Mouse (Mus musculus): ENCODE data around the gene Nr2c2.

DNA sequence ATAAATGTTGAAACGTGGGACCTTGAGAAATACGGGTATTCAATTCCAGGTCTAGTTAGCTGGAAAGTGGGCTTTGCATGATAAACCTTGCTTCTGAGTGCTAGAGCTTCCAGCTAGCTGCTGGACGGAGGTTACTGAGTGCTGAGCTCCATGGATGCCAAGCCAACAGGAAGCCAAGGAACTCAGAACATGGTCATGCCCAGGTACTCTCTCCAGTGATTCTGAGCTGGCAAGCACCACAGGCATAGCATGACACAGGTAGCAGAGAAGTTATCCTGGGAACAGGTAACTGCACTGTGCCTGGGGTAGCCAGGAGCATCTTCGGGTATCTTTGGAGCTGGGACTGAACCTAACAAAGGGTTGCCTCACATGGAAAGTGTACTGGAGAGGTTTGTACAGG lies 8.4 kb upstream of the Nr2c2 start:
- TF ChIP-seq CTCF (IDR thresholded peaks at IDR 0.05; ENCODE audit: control insufficient read depth, insufficient read depth, insufficient read length) = no peak
- no peak for TF ChIP-seq MYOD1 (IDR thresholded peaks at IDR 0.05; ENCODE audit: control insufficient read depth, insufficient read length, low read depth)
- no peak for TF ChIP-seq MAX (IDR thresholded peaks at IDR 0.05)
- TF ChIP-seq USF1 (IDR thresholded peaks at IDR 0.05; ENCODE audit: low read depth) = no peak
- no peak for TF ChIP-seq MYOG (IDR thresholded peaks at IDR 0.05; ENCODE audit: control insufficient read depth, extremely low read depth, insufficient read length)

Data from C2C12 (cell line).